Mouse (Mus musculus): ENCODE data around the gene Zswim1. TPM values are rescaled to one million over a fixed set of nuclear protein-coding genes. Genes with fewer than 3 reads are reported as not detected.

The Zswim1 gene
- polyA plus RNA-seq, 1 experiment = 13.3 TPM

GRCm38 (mm10) chr2:164864593-164864992 lies 42.1 kb downstream of the Zswim1 start:
- Histone ChIP-seq H3K4me2 (ENCODE audit: low read depth) (peak overlapping the region; percentile 27), H3K36me3 (ENCODE audit: control insufficient read depth, insufficient read depth) (no peaks in the 10 kb centered on the region), H3K79me2 (ENCODE audit: control insufficient read depth, insufficient read depth) (no peaks in the 10 kb centered on the region), H3ac (ENCODE audit: control insufficient read depth, insufficient read length) (no peak overlapping the region), H3K4me3 (no peak overlapping the region), H3K27me3 (ENCODE audit: control insufficient read depth, insufficient read depth, insufficient read length) (no peaks in the 10 kb centered on the region)
- no peak for TF ChIP-seq E2F4 (IDR thresholded peaks at IDR 0.05; ENCODE audit: insufficient read depth)
- TF ChIP-seq SRF (IDR thresholded peaks at IDR 0.05; ENCODE audit: control insufficient read depth, insufficient read length, low read depth) = no peak
- TF ChIP-seq TCF12 (IDR thresholded peaks at IDR 0.05; ENCODE audit: insufficient read depth, poor library complexity, severe bottlenecking) = no peak
- no peak for TF ChIP-seq POLR2AphosphoS2 (IDR thresholded peaks at IDR 0.05; ENCODE audit: insufficient read length, low read depth)

GRCm38 (mm10) chr2:164866741-164867551 lies 44.5 kb downstream of the Zswim1 start:
- Histone ChIP-seq H3K36me3 (ENCODE audit: control insufficient read depth, insufficient read depth) (no peaks in the 10 kb centered on the region), H3K4me2 (ENCODE audit: low read depth) (peak overlapping the region; percentile 51), H3K4me3 (no peak overlapping the region), H3K27me3 (ENCODE audit: control insufficient read depth, insufficient read depth, insufficient read length) (no peaks in the 10 kb centered on the region), H3K79me2 (ENCODE audit: control insufficient read depth, insufficient read depth) (no peaks in the 10 kb centered on the region), H3ac (ENCODE audit: control insufficient read depth, insufficient read length) (no peak overlapping the region)
- no peak for TF ChIP-seq MYOD1 (IDR thresholded peaks at IDR 0.05; ENCODE audit: control insufficient read depth in 1 of 3, insufficient read length in 2 of 3, low read depth in 2 of 3)
- peak; percentile 33 for TF ChIP-seq MAX (IDR thresholded peaks at IDR 0.05; ENCODE audit: low read depth)
- TF ChIP-seq MYOG (IDR thresholded peaks at IDR 0.05; ENCODE audit: control insufficient read depth in 1 of 3, insufficient read depth in 1 of 3, insufficient read length in 2 of 3, low read depth in 2 of 3) = peak in 1 of 3 experiments; percentile 55
- TF ChIP-seq E2F4 (IDR thresholded peaks at IDR 0.05; ENCODE audit: insufficient read depth) = no peak

- Histone ChIP-seq H3K27me3 (ENCODE audit: control insufficient read depth, insufficient read depth, insufficient read length) (no peaks in the 10 kb centered on the region), H3ac (ENCODE audit: control insufficient read depth, insufficient read length) (no peak overlapping the region), H3K4me2 (ENCODE audit: low read depth) (no peak overlapping the region), H3K79me2 (ENCODE audit: control insufficient read depth, insufficient read depth) (no peaks in the 10 kb centered on the region), H3K4me3 (no peak overlapping the region), H3K36me3 (ENCODE audit: control insufficient read depth, insufficient read depth) (no peaks in the 10 kb centered on the region)
- TF ChIP-seq MYOD1 (IDR thresholded peaks at IDR 0.05; ENCODE audit: control insufficient read depth in 1 of 3, insufficient read length in 2 of 3, low read depth in 2 of 3) = no peak
- TF ChIP-seq TCF3 (IDR thresholded peaks at IDR 0.05; ENCODE audit: insufficient read length, low read depth) = no peak
These were observed 45.1 kb downstream of the Zswim1 start for GRCm38 (mm10) chr2:164867566-164867965.

- H3ac ChIP-seq (ENCODE audit: control insufficient read depth, insufficient read length) = no peak overlapping the region
- H3K36me3 ChIP-seq (ENCODE audit: control insufficient read depth, insufficient read depth) = no peaks in the 10 kb centered on the region
- no peaks in the 10 kb centered on the region for H3K27me3 ChIP-seq (ENCODE audit: control insufficient read depth, insufficient read depth, insufficient read length)
- TF ChIP-seq SRF (IDR thresholded peaks at IDR 0.05; ENCODE audit: control insufficient read depth, insufficient read length, low read depth) = no peak
- no peak for TF ChIP-seq TCF12 (IDR thresholded peaks at IDR 0.05; ENCODE audit: insufficient read depth, poor library complexity, severe bottlenecking)
- TF ChIP-seq MYOD1 (IDR thresholded peaks at IDR 0.05; ENCODE audit: control insufficient read depth in 1 of 3, insufficient read length in 2 of 3, low read depth in 2 of 3) = no peak
- H3K4me3 ChIP-seq = no peak overlapping the region
- H3K4me2 ChIP-seq (ENCODE audit: low read depth) = no peak overlapping the region
- no peaks in the 10 kb centered on the region for H3K79me2 ChIP-seq (ENCODE audit: control insufficient read depth, insufficient read depth)
These were observed 46.0 kb downstream of the Zswim1 start for GRCm38 (mm10) chr2:164868491-164868890.

GRCm38 (mm10) chr2:164871602-164872303 lies 49.3 kb downstream of the Zswim1 start:
- Histone ChIP-seq H3K36me3 (ENCODE audit: control insufficient read depth, insufficient read depth) (no peaks in the 10 kb centered on the region), H3K4me3 (no peak overlapping the region), H3ac (ENCODE audit: control insufficient read depth, insufficient read length) (no peak overlapping the region), H3K27me3 (ENCODE audit: control insufficient read depth, insufficient read depth, insufficient read length) (no peaks in the 10 kb centered on the region), H3K79me2 (ENCODE audit: control insufficient read depth, insufficient read depth) (no peaks in the 10 kb centered on the region), H3K4me2 (ENCODE audit: low read depth) (no peak overlapping the region)
- no peak for TF ChIP-seq MAX (IDR thresholded peaks at IDR 0.05; ENCODE audit: low read depth)
- TF ChIP-seq USF1 (IDR thresholded peaks at IDR 0.05; ENCODE audit: low read depth) = no peak
- no peak for TF ChIP-seq POLR2AphosphoS2 (IDR thresholded peaks at IDR 0.05; ENCODE audit: insufficient read length, low read depth)
- TF ChIP-seq MYOG (IDR thresholded peaks at IDR 0.05; ENCODE audit: control insufficient read depth in 1 of 3, insufficient read depth in 1 of 3, insufficient read length in 2 of 3, low read depth in 2 of 3) = no peak
- TF ChIP-seq SRF (IDR thresholded peaks at IDR 0.05; ENCODE audit: control insufficient read depth, insufficient read length, low read depth) = no peak
- no peak for TF ChIP-seq E2F4 (IDR thresholded peaks at IDR 0.05; ENCODE audit: insufficient read depth)
- no peak for TF ChIP-seq TCF12 (IDR thresholded peaks at IDR 0.05; ENCODE audit: insufficient read depth, poor library complexity, severe bottlenecking)
- TF ChIP-seq TCF3 (IDR thresholded peaks at IDR 0.05; ENCODE audit: insufficient read length, low read depth) = no peak

GRCm38 (mm10) chr2:164873621-164874020 lies 51.1 kb downstream of the Zswim1 start:
- no peaks in the 10 kb centered on the region for H3K27me3 ChIP-seq (ENCODE audit: control insufficient read depth, insufficient read depth, insufficient read length)
- peaks cover 6% of the 10 kb centered on the region for H3K79me2 ChIP-seq (ENCODE audit: control insufficient read depth, insufficient read depth)
- TF ChIP-seq POLR2A (IDR thresholded peaks at IDR 0.05; ENCODE audit: insufficient read length, low read depth) = no peak
- TF ChIP-seq TCF12 (IDR thresholded peaks at IDR 0.05; ENCODE audit: insufficient read depth, poor library complexity, severe bottlenecking) = no peak
- TF ChIP-seq MYOD1 (IDR thresholded peaks at IDR 0.05; ENCODE audit: control insufficient read depth in 1 of 3, insufficient read length in 2 of 3, low read depth in 2 of 3) = no peak
- TF ChIP-seq POLR2AphosphoS2 (IDR thresholded peaks at IDR 0.05; ENCODE audit: insufficient read length, low read depth) = no peak
- TF ChIP-seq MYOG (IDR thresholded peaks at IDR 0.05; ENCODE audit: control insufficient read depth in 1 of 3, insufficient read depth in 1 of 3, insufficient read length in 2 of 3, low read depth in 2 of 3) = no peak
- no peak for TF ChIP-seq E2F4 (IDR thresholded peaks at IDR 0.05; ENCODE audit: insufficient read depth)
- TF ChIP-seq USF1 (IDR thresholded peaks at IDR 0.05; ENCODE audit: low read depth) = no peak
- no peak for TF ChIP-seq MAX (IDR thresholded peaks at IDR 0.05; ENCODE audit: low read depth)
- no peak for TF ChIP-seq TCF3 (IDR thresholded peaks at IDR 0.05; ENCODE audit: insufficient read length, low read depth)
- no peak for TF ChIP-seq SRF (IDR thresholded peaks at IDR 0.05; ENCODE audit: control insufficient read depth, insufficient read length, low read depth)
- no peak for TF ChIP-seq REST (IDR thresholded peaks at IDR 0.05; ENCODE audit: insufficient read depth, insufficient read length)
- TF ChIP-seq CEBPB (IDR thresholded peaks at IDR 0.05; ENCODE audit: insufficient read depth, poor library complexity, severe bottlenecking) = no peak
- no peaks in the 10 kb centered on the region for H3K36me3 ChIP-seq (ENCODE audit: control insufficient read depth, insufficient read depth)
- peak overlapping the region; percentile 8 for H3K4me3 ChIP-seq
- no peak overlapping the region for H3ac ChIP-seq (ENCODE audit: control insufficient read depth, insufficient read length)
- peak overlapping the region; percentile 59 for H3K4me2 ChIP-seq (ENCODE audit: low read depth)
